Mouse (Mus musculus) MEL (cell line): ENCODE measurements at regions not wholly inside any gene's neighbourhood (a gene's known extent, or its start where the extent isn't known, plus 50 kb on each side); places are given as distances from the start of the nearest gene placed in this dataset.

Source experiments
- DNase-seq: peaks from one replicate; pipeline ENCODE4 v3.0.0; 2011; ENCODE audit warnings: low read depth, low spot score
- H3K27ac ChIP-seq: 2 replicates; pipeline ENCODE4 v1.5.1; 2012; ENCODE audit warnings: low read depth, mild to moderate bottlenecking, control low read depth, low read length, moderate library complexity; ENCODE audit not compliant: control insufficient read depth
- H3K27me3 ChIP-seq, 2 experiments: fragments of 150-350 bp in 1 of 2; sonication (generic) in 1 of 2; 2 replicates each; pipeline ENCODE4 v1.6.1; 2012; ENCODE audit warnings: low read length in 2 of 2, mild to moderate bottlenecking in 2 of 2, improper control_type of control experiment in 1 of 2, moderate library complexity in 1 of 2; ENCODE audit not compliant: insufficient read depth in 2 of 2, control insufficient read depth in 1 of 2
- H3K36me3 ChIP-seq, 2 experiments: 2 replicates each; pipeline ENCODE4 v1.6.1; 2012 to 2014; ENCODE audit warnings: low read length in 2 of 2, improper control_type of control experiment in 1 of 2, inconsistent platforms in 1 of 2, mild to moderate bottlenecking in 1 of 2; ENCODE audit not compliant: insufficient read depth in 2 of 2, control insufficient read depth in 1 of 2
- H3K4me1 ChIP-seq, 2 experiments: fragments of 150-350 bp in 1 of 2; sonication (generic) in 1 of 2; 2 replicates each; pipeline ENCODE4 v1.6.1; 2012; ENCODE audit warnings: low read length in 2 of 2, improper control_type of control experiment in 1 of 2, mild to moderate bottlenecking in 1 of 2; ENCODE audit not compliant: insufficient read depth in 2 of 2, control insufficient read depth in 1 of 2
- H3K4me3 ChIP-seq, 2 experiments: fragments of 150-350 bp in 1 of 2; sonication (generic) in 1 of 2; 2 replicates each; pipeline ENCODE4 v1.5.1; 2012; ENCODE audit warnings: low read depth in 2 of 2, low read length in 2 of 2, mild to moderate bottlenecking in 2 of 2, moderate library complexity in 2 of 2, control low read depth in 1 of 2, improper control_type of control experiment in 1 of 2; ENCODE audit not compliant: control insufficient read depth in 1 of 2, insufficient read depth in 1 of 2
- H3K79me2 ChIP-seq: 2 replicates; pipeline ENCODE4 v1.6.1; 2012; ENCODE audit warnings: mild to moderate bottlenecking, low read length, moderate library complexity; ENCODE audit not compliant: control insufficient read depth, poor library complexity, insufficient read depth
- H3K9ac ChIP-seq: 2 replicates; pipeline ENCODE4 v1.6.1; 2012; ENCODE audit warnings: low read depth, mild to moderate bottlenecking, control low read depth, low read length, moderate library complexity; ENCODE audit not compliant: control insufficient read depth, poor library complexity, severe bottlenecking
- H3K9me3 ChIP-seq: fragments of 150-350 bp; sonication (generic); replicated peaks from 2 replicates; pipeline ENCODE4 v1.6.1; 2012; ENCODE audit warnings: mild to moderate bottlenecking, low read length, improper control_type of control experiment, moderate library complexity; ENCODE audit not compliant: insufficient read depth
- CHD1 ChIP-seq: IDR thresholded peaks from 2 replicates; pipeline ENCODE4 v1.6.1; 2012; ENCODE audit warnings: low read depth, mild to moderate bottlenecking, inconsistent platforms, low read length, improper control_type of control experiment
- CHD2 ChIP-seq: IDR thresholded peaks from 2 replicates; pipeline ENCODE4 v1.6.1; 2011; ENCODE audit warnings: low read length, improper control_type of control experiment
- E2F4 ChIP-seq: IDR thresholded peaks from 2 replicates; pipeline ENCODE4 v1.6.1; 2011; ENCODE audit warnings: low read depth, low read length, improper control_type of control experiment, borderline replicate concordance
- ELF1 ChIP-seq: IDR thresholded peaks from 2 replicates; pipeline ENCODE4 v1.6.1; 2014; ENCODE audit warnings: low read depth, mild to moderate bottlenecking, inconsistent platforms, low read length, improper control_type of control experiment, moderate library complexity
- EP300 ChIP-seq, 2 experiments: IDR thresholded peaks; 2 replicates each; pipeline ENCODE4 v1.6.1; 2011; ENCODE audit warnings: improper control_type of control experiment in 2 of 2, low read length in 2 of 2, low read depth in 1 of 2, mild to moderate bottlenecking in 1 of 2
- ETS1 ChIP-seq: IDR thresholded peaks from 2 replicates; pipeline ENCODE4 v1.6.1; 2012; ENCODE audit warnings: low read depth, mild to moderate bottlenecking, inconsistent platforms, low read length, improper control_type of control experiment, moderate library complexity
- GABPA ChIP-seq: IDR thresholded peaks from 2 replicates; pipeline ENCODE4 v1.6.1; 2012; ENCODE audit warnings: low read depth, mild to moderate bottlenecking, inconsistent platforms, low read length, improper control_type of control experiment, moderate library complexity
- GATA1 ChIP-seq: IDR thresholded peaks from 2 replicates; pipeline ENCODE4 v1.6.1; 2011; ENCODE audit warnings: low read depth, low read length, improper control_type of control experiment
- HCFC1 ChIP-seq: IDR thresholded peaks from 2 replicates; pipeline ENCODE4 v1.6.1; 2012; ENCODE audit warnings: low read depth, mild to moderate bottlenecking, inconsistent platforms, low read length, improper control_type of control experiment, moderate library complexity
- MAX ChIP-seq: IDR thresholded peaks from 2 replicates; pipeline ENCODE4 v1.6.1; 2011; ENCODE audit warnings: low read length, improper control_type of control experiment
- MAZ ChIP-seq: IDR thresholded peaks from 2 replicates; pipeline ENCODE4 v1.6.1; 2012; ENCODE audit warnings: low read depth, mild to moderate bottlenecking, inconsistent platforms, low read length, improper control_type of control experiment
- MEF2A ChIP-seq: IDR thresholded peaks from 2 replicates; pipeline ENCODE4 v1.6.1; 2014; ENCODE audit warnings: low read depth, mild to moderate bottlenecking, inconsistent platforms, low read length, improper control_type of control experiment; ENCODE audit not compliant: poor library complexity, insufficient replicate concordance, severe bottlenecking; ENCODE audit errors: extremely low read depth
- MXI1 ChIP-seq: IDR thresholded peaks from 2 replicates; pipeline ENCODE4 v1.6.1; 2011; ENCODE audit warnings: mild to moderate bottlenecking, low read depth, low read length, improper control_type of control experiment
- MYB ChIP-seq: IDR thresholded peaks from 2 replicates; pipeline ENCODE4 v1.6.1; 2011; ENCODE audit warnings: mild to moderate bottlenecking, low read depth, low read length, improper control_type of control experiment
- MYC ChIP-seq: IDR thresholded peaks from 2 replicates; pipeline ENCODE4 v1.6.1; 2011; ENCODE audit warnings: low read depth, mild to moderate bottlenecking, low read length, improper control_type of control experiment, moderate library complexity
- NELFE ChIP-seq: IDR thresholded peaks from 2 replicates; pipeline ENCODE4 v1.6.1; 2011; ENCODE audit warnings: low read depth, low read length, improper control_type of control experiment
- NRF1 ChIP-seq: IDR thresholded peaks from 2 replicates; pipeline ENCODE4 v1.6.1; 2014; ENCODE audit warnings: low read depth, mild to moderate bottlenecking, inconsistent platforms, low read length, improper control_type of control experiment, moderate library complexity; ENCODE audit not compliant: poor library complexity, insufficient read depth, severe bottlenecking
- POLR2A ChIP-seq, 2 experiments: IDR thresholded peaks; 2 replicates each; pipeline ENCODE4 v1.6.1; 2011 to 2012; ENCODE audit warnings: low read length in 2 of 2, mild to moderate bottlenecking in 2 of 2, control low read depth in 1 of 2, improper control_type of control experiment in 1 of 2, low read depth in 1 of 2, moderate library complexity in 1 of 2; ENCODE audit not compliant: control insufficient read depth in 1 of 2, insufficient read depth in 1 of 2, poor library complexity in 1 of 2
- POLR2AphosphoS2 ChIP-seq: IDR thresholded peaks from 2 replicates; pipeline ENCODE4 v1.6.1; 2011; ENCODE audit warnings: low read length, improper control_type of control experiment
- POLR2AphosphoS5 ChIP-seq: IDR thresholded peaks from 2 replicates; pipeline ENCODE4 v1.6.1; 2012; ENCODE audit warnings: low read depth, borderline replicate concordance, mild to moderate bottlenecking, inconsistent platforms, low read length, moderate library complexity, mixed read lengths
- RCOR1 ChIP-seq: IDR thresholded peaks from 2 replicates; pipeline ENCODE4 v1.6.1; 2012; ENCODE audit warnings: low read depth, mild to moderate bottlenecking, inconsistent platforms, low read length, improper control_type of control experiment
- SIN3A ChIP-seq: IDR thresholded peaks from 2 replicates; pipeline ENCODE4 v1.6.1; 2012; ENCODE audit warnings: low read length, improper control_type of control experiment, inconsistent platforms
- TBP ChIP-seq: IDR thresholded peaks from 2 replicates; pipeline ENCODE4 v1.8.0; 2011; ENCODE audit warnings: low read depth, low read length, improper control_type of control experiment
- TCF12 ChIP-seq: IDR thresholded peaks from 2 replicates; pipeline ENCODE4 v1.6.1; 2014; ENCODE audit warnings: low read depth, mild to moderate bottlenecking, inconsistent platforms, low read length, improper control_type of control experiment, moderate library complexity
- UBTF ChIP-seq: IDR thresholded peaks from 2 replicates; pipeline ENCODE4 v1.6.1; 2012; ENCODE audit warnings: low read depth, mild to moderate bottlenecking, inconsistent platforms, low read length, improper control_type of control experiment, moderate library complexity, borderline replicate concordance; ENCODE audit not compliant: insufficient read depth
- USF2 ChIP-seq, 2 experiments: IDR thresholded peaks; 2 replicates each; pipeline ENCODE4 v1.6.1; 2011 to 2012; ENCODE audit warnings: improper control_type of control experiment in 2 of 2, low read length in 2 of 2, borderline replicate concordance in 1 of 2, inconsistent platforms in 1 of 2, low read depth in 1 of 2, mild to moderate bottlenecking in 1 of 2; ENCODE audit not compliant: insufficient read depth in 1 of 2
- ZC3H11A ChIP-seq: IDR thresholded peaks from 2 replicates; pipeline ENCODE4 v1.6.1; 2012; ENCODE audit warnings: low read depth, mild to moderate bottlenecking, inconsistent platforms, low read length, improper control_type of control experiment
- ZKSCAN1 ChIP-seq: IDR thresholded peaks from 2 replicates; pipeline ENCODE4 v1.6.1; 2012; ENCODE audit warnings: low read depth, mild to moderate bottlenecking, inconsistent platforms, low read length, improper control_type of control experiment, moderate library complexity
- ZMIZ1 ChIP-seq: IDR thresholded peaks from 2 replicates; pipeline ENCODE4 v1.6.1; 2012; ENCODE audit warnings: low read depth, mild to moderate bottlenecking, inconsistent platforms, low read length, improper control_type of control experiment, moderate library complexity

DNA sequence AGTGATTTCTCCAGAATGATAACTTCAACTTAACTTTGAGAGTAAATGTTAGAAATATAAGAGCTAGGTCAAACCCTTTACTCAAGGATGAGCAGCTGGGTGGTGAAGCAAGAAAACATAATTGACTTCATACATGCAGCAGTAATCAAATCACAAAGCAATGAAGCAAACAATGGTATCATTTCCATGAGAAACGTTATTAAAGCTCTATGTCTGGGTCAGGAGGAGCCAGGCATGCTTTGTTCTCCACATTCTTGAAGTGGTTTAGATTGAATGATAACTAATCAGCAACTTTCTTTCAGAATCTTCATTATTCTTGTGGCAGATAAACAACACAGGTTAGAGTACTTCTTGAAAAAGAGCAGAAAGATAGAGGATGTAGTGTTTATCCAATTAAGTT lies 577.8 kb downstream of the Cetn3 start:
- no peaks in the 10 kb centered on the region for H3K36me3 ChIP-seq
- H3K27me3 ChIP-seq = no peaks in the 10 kb centered on the region
- no peak for DNase-seq
- H3K4me1 ChIP-seq = no peaks in the 10 kb centered on the region
- no peak overlapping the region for H3K27ac ChIP-seq
- H3K9ac ChIP-seq = no peak overlapping the region
- H3K4me3 ChIP-seq = no peak overlapping the region
- H3K79me2 ChIP-seq = no peaks in the 10 kb centered on the region
- no peaks in the 10 kb centered on the region for H3K9me3 ChIP-seq
- TF ChIP-seq CHD1 (no peak), MAZ (no peak), HCFC1 (no peak), POLR2A (IDR thresholded peaks at IDR 0.05; ENCODE audit: control insufficient read depth in 1 of 2, insufficient read depth in 1 of 2, low read depth in 1 of 2, low read length in 2 of 2, poor library complexity in 1 of 2) (no peak), ZMIZ1 (no peak), CHD2 (no peak), MYB (no peak), NELFE (no peak), ETS1 (no peak), MAX (no peak), MYC (no peak), EP300 (IDR thresholded peaks at IDR 0.05; ENCODE audit: low read depth in 1 of 2, low read length in 2 of 2) (no peak), GATA1 (no peak), POLR2AphosphoS2 (no peak), MEF2A (no peak), USF2 (IDR thresholded peaks at IDR 0.05; ENCODE audit: borderline replicate concordance in 1 of 2, insufficient read depth in 1 of 2, low read depth in 1 of 2, low read length in 2 of 2) (no peak), POLR2AphosphoS5 (no peak)
- TF ChIP-seq, all 39 proteins: peak for 0

DNA sequence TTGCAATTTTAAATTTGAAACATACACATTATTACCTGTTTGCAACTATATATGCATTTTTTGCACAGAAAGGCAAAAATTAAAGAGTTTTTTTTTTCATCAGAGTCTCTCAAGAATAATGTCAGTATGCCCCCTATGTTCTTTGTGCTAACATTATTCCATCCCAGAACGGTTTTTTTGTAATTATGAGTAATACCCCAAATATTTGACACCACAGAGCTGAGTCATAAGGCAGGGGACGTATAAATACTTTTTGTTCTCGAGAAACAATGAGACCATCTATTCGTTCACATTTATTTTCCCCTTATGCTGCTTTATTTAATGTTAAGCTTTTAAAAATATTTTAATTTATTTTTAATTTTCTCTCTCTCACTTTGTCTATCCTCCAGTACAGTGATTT lies 578.5 kb downstream of the Cetn3 start:
- Histone ChIP-seq H3K27me3 (no peaks in the 10 kb centered on the region), H3K79me2 (no peaks in the 10 kb centered on the region), H3K36me3 (no peaks in the 10 kb centered on the region), H3K4me3 (no peak overlapping the region), H3K9ac (no peak overlapping the region), H3K27ac (no peak overlapping the region), H3K9me3 (no peaks in the 10 kb centered on the region), H3K4me1 (no peaks in the 10 kb centered on the region)
- no peak for DNase-seq
- TF ChIP-seq E2F4 (no peak), UBTF (no peak), NRF1 (no peak), TCF12 (no peak), ELF1 (no peak), TBP (no peak), GABPA (no peak), POLR2AphosphoS2 (no peak), MXI1 (no peak), ZKSCAN1 (no peak), SIN3A (no peak), POLR2A (IDR thresholded peaks at IDR 0.05; ENCODE audit: control insufficient read depth in 1 of 2, insufficient read depth in 1 of 2, low read depth in 1 of 2, low read length in 2 of 2, poor library complexity in 1 of 2) (no peak), HCFC1 (no peak), ETS1 (no peak), CHD1 (no peak), ZC3H11A (no peak), CHD2 (no peak), RCOR1 (no peak)
